Mouse (Mus musculus) retina, postnatal 7 days (tissue): Measurements from ENCODE around the gene Ism1.

Source experiments
- DNase-seq: peaks from one replicate; pipeline ENCODE4 v3.0.0-alpha.2; 2012; ENCODE audit warnings: low read depth, low spot score

Gene Ism1

GRCm38 (mm10) chr2:139807887-139808286 lies 129.9 kb downstream of the Ism1 start:
- DNase-seq = no peak
